Mouse (Mus musculus) myocyte (in vitro differentiated cells): ENCODE measurements around the gene Hist1h2ak.
"Not testable (repeated sequence)": the region's sequence is repeated elsewhere in the genome, so short reads cannot be mapped to it uniquely, and the experiment has no call there.

Experiments used
- CEBPB ChIP-seq: IDR thresholded peaks from 2 replicates; pipeline ENCODE4 v1.6.1; 2011; ENCODE audit warnings: mild to moderate bottlenecking, moderate library complexity; ENCODE audit not compliant: poor library complexity, insufficient read depth, severe bottlenecking
- E2F4 ChIP-seq: IDR thresholded peaks from one replicate; pipeline ENCODE4 v1.6.1; 2011; ENCODE audit warnings: mild to moderate bottlenecking, control low read depth, moderate library complexity; ENCODE audit not compliant: insufficient read depth
- MAX ChIP-seq: IDR thresholded peaks from one replicate; pipeline ENCODE4 v1.6.1; 2011; ENCODE audit warnings: low read depth, mild to moderate bottlenecking, control low read depth
- MYOD1 ChIP-seq, 3 experiments: IDR thresholded peaks; one replicate each; pipeline ENCODE4 v1.6.1; 2011; ENCODE audit warnings: control low read depth in 2 of 3, low read depth in 2 of 3, mild to moderate bottlenecking in 2 of 3, moderate library complexity in 1 of 3; ENCODE audit not compliant: insufficient read length in 2 of 3, control insufficient read depth in 1 of 3
- MYOG ChIP-seq, 3 experiments: IDR thresholded peaks; one replicate each; pipeline ENCODE4 v1.6.1; 2011; ENCODE audit warnings: control low read depth in 2 of 3, low read depth in 2 of 3, mild to moderate bottlenecking in 2 of 3; ENCODE audit not compliant: insufficient read length in 2 of 3, control insufficient read depth in 1 of 3, insufficient read depth in 1 of 3
- POLR2A ChIP-seq: IDR thresholded peaks from one replicate; pipeline ENCODE4 v1.6.1; 2011; ENCODE audit warnings: low read depth, mild to moderate bottlenecking, control low read depth, moderate library complexity; ENCODE audit not compliant: insufficient read length
- POLR2AphosphoS2 ChIP-seq: IDR thresholded peaks from one replicate; pipeline ENCODE4 v1.6.1; 2011; ENCODE audit warnings: low read depth, control low read depth; ENCODE audit not compliant: insufficient read length
- REST ChIP-seq: IDR thresholded peaks from one replicate; pipeline ENCODE4 v1.6.1; 2011; ENCODE audit warnings: mild to moderate bottlenecking, control low read depth, moderate library complexity; ENCODE audit not compliant: insufficient read depth, insufficient read length
- TCF12 ChIP-seq: IDR thresholded peaks from one replicate; pipeline ENCODE4 v1.6.1; 2011; ENCODE audit warnings: mild to moderate bottlenecking, control low read depth; ENCODE audit not compliant: poor library complexity, insufficient read depth, severe bottlenecking
- TCF3 ChIP-seq: IDR thresholded peaks from one replicate; pipeline ENCODE4 v1.6.1; 2011; ENCODE audit warnings: low read depth, control low read depth; ENCODE audit not compliant: insufficient read length
- USF1 ChIP-seq: IDR thresholded peaks from one replicate; pipeline ENCODE4 v1.6.1; 2011; ENCODE audit warnings: low read depth, mild to moderate bottlenecking, control low read depth, moderate library complexity

DNA sequence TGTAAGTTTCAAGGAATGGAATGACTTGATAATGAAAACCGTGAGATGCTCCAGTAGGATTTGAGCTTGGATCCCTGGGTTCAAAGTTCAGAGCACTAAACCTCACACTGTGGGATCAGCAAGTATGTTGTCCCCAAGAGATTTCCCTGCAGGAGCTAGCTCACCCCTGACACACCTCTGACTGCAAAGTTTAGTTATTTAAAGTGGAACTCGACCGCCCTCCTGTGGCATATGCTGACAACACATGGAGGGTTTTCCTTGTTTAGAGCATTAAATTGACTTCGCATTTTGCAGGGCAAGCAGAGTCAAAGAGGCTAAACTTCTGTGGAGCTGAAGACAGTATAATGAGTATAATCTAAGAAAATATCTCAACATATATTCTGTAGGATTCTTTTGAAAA, 49.4 kb upstream of the Hist1h2ak start:
- not testable (repeated sequence) for TF ChIP-seq POLR2A; POLR2AphosphoS2; TCF12; USF1; MAX; CEBPB; MYOD1 (IDR thresholded peaks at IDR 0.05; ENCODE audit: control insufficient read depth in 1 of 3, insufficient read length in 2 of 3, low read depth in 2 of 3); MYOG (IDR thresholded peaks at IDR 0.05; ENCODE audit: control insufficient read depth in 1 of 3, insufficient read depth in 1 of 3, insufficient read length in 2 of 3, low read depth in 2 of 3); E2F4; TCF3; REST
